Mouse (Mus musculus) lung, adult 18-20 months (tissue): ENCODE measurements around the gene Pla1a.

Experiments used
- DNase-seq, 2 experiments: peaks; one replicate each; pipeline ENCODE4 v3.0.0; 2022; ENCODE audit warnings: mixed read lengths in 2 of 2

Gene Pla1a

GRCm38 (mm10) chr16:38431446-38432185 is 1.3 kb downstream of the Pla1a start:
- DNase-seq: no peak

DNA sequence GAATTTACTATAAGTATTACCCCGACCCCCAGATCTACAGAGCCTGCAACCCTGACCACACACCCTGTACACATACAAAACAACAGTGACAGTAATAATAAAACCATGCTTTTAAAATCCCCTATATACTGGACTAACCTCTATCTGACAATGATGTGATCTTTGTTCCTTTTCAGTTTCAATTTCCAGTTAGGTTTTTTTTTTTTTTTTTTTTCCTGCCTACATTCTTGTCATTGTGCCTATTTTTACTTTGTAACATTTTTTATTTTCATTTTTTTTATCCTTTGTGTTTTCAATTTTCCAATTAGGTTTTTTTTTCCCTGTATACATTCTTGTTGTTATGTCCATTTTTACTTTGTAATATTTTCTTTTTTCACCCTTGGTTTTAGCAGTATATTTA is 7.1 kb downstream of the Pla1a start:
- no peak for DNase-seq

- no peak for DNase-seq
Observed at GRCm38 (mm10) chr16:38425374-38425773, 7.6 kb downstream of the Pla1a start.

GRCm38 (mm10) chr16:38414953-38415352 is 18.0 kb downstream of the Pla1a start:
- no peak for DNase-seq

GRCm38 (mm10) chr16:38408416-38408815 is 24.5 kb downstream of the Pla1a start:
- DNase-seq: no peak

GRCm38 (mm10) chr16:38407584-38407983 is 25.4 kb downstream of the Pla1a start:
- no peak for DNase-seq

DNA sequence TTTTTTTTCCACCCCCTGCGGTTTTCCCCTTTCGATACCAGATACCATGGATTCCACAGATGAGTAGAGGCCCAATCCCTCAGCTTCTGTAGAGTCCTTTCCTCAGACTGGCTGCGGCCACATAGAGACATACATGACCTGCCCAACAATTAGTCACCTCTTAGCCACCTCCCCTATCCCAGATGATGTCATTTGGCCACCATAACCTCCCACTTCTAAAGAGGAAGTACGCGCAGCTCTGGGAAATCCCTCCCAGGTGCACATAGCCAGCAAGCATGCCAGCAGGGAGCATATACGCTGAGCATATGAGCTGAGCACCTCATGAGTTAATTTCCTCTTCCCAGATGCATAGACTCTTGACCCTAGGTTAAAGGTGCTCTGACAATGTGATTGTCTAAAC is 26.2 kb downstream of the Pla1a start:
- no peak for DNase-seq

DNA sequence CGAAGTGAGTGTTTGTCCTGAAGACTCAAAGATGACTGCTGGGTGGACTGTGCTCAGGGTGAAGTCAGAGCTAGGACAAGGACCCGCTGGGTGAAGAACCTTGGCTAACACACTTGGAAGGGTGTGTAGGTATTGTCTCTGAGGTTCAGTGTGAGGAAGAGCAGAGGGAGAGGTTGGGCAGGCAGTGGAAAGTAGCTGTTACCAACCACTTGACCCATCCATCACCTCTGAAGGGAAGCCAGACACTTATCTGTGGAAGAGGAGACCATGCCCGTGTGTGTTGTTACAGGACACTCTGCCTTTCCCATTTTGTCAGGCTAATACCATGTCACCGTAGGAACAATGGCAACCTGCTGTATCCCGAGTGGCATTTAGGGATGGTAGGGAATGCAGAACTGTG is 26.7 kb downstream of the Pla1a start:
- DNase-seq: no peak

- DNase-seq: peak in 1 of 2 experiments; percentile 14
Observed at GRCm38 (mm10) chr16:38403639-38404038, 29.3 kb downstream of the Pla1a start.

GRCm38 (mm10) chr16:38401468-38401867 is 31.5 kb downstream of the Pla1a start:
- no peak for DNase-seq

DNA sequence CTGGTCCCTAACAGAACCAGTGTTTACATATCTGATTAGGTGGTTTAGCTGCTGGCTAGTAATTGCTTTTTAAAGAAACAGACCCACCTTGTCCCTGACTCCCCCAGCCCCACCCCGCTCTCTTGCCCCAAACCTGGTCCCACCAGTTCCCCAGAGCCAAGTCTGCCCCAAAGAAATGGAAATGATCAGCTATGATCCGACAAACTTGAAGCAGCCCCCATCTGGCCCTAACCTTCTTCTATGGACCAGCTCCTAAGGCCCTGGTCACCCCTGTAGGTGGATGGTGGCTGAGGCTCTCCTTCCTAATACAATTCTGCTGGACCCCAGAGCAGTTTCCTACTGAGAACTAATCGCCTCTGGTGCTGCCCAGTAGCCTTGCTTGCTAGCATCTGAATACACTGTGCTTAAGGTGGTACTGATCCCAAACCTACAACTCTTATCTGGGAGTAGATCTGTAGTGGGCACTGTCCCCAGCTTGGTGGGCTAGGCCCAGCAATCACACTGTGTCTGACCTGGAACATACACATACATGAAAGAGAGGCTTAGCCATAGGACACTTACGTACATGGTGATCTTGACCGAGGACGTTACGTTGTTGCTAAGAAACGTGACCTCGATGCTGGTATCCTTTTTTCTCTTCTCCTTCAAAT is 32.5 kb downstream of the Pla1a start:
- DNase-seq: no peak

DNA sequence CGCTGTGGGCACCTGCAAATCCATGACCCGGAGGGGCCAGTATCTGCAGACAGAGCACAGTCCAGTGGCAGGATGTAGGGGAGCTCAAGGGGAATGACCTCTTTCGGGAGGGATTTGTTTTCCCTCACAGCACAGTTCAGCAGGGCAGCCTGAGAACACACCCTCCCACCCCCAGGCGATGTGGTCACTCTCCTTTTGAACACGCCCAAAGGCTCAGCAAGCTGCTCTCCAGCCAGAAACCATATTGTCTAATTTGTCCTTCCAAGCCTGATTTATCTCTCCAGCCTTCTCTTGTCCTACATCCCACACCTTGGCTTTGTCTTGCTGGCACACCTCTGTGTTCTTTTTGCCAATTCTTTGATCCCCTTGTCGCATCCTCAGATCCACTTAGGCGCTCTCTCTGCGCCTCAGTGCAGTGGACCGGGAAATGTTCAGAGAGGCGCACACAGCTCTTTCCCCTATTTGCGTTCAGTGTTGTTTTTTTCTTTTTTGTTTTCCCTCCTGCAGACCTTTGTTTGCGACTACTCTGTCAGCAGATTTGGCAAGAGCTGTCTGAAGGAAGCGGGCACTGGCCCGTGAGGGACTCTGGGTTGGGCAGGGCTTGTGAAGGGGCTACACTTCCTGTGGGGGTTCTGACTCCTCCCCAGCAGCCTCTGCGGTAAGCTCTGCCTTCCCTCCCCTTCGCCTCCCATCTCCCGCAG is 33.3 kb downstream of the Pla1a start:
- peak; percentile 47 to 64 for DNase-seq

DNA sequence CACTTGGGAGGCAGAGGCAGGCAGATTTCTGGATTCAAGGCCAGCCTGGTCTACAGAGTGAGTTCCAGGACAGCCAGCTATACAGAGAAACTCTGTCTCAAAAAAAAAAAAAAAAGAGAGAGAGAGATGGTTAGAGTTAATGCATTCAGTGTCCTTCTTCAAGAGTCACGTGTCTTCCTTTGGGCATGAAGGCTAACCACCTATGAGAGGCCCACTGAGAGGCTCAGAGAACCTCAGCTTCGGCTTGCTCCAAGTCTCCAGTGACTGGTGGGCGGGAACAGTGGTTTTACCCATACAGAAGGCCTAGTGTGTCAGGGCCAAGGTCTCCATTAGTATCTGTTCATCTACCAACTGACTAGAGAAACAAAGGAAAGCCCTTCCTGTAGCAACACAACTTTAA is 33.9 kb downstream of the Pla1a start:
- no peak for DNase-seq

DNA sequence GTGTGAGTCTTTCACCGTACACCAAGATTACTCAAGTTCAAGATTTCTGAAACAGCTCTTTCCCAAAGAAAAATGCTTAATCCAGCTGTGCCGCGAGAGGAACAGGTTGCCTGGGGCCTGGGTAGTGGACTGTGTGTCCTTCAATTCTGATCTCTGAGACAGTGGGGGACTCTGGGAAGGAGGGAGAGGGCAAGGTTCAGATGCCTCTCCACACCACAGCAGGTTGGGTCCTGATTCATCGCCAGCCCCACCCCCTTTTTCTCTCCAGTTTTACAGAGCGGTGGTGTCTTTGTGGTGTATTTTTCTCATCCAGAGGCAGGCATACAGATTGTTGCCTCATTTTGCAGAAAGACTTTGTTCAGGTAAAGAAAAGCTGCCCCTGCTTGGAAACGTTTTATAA is 34.7 kb downstream of the Pla1a start:
- DNase-seq: no peak

DNA sequence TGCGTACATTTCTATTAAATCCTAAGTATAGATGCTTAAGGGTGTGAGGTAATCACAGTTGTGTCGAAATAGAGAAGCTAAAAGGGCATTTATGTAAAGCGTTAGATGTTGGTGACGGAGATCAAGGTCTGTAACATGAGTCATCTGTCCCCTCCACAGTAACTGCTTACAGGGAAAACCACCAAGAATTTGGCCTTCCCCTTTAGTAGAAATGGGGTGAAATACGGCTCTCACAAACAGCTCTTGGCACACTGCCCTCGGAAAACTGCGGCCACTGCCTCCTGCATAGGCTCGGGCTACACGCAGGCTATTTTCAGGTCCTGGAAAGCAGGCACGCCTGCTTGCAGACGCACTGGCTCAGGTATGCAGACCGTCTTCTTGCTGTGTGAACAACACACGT is 36.8 kb downstream of the Pla1a start:
- peak; percentile 72 to 74 for DNase-seq

DNA sequence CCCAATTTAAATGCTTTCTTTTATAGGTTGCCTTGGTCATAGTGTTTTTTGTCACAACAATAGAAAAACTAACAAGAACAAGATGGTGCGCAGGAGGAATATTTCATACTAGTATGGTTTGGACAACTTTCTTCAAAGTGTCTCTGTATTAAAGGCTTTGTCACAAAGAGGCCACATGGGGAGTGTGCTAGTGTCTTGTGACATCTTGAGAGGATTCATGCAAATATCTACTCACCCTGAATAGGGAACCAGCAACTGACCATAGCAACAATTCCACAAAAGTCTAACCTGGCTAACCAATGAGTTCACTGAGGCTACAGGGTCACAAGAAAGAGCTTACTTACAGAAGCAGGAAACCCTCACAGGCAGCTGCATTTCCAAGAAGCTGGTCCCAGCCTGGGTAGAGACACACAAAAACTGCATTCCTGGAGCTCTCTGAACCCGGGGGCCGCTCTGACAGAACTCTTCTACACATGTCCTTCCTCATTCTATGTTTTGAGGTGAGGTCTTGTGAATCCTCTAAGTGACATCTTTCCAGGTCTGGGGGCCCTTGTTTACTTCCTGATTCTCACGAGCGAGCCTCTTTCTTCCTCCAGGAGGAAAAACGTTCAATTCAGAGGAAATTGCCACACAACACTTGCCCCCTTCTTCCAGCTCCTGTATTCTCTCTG is 37.8 kb downstream of the Pla1a start:
- no peak for DNase-seq

DNA sequence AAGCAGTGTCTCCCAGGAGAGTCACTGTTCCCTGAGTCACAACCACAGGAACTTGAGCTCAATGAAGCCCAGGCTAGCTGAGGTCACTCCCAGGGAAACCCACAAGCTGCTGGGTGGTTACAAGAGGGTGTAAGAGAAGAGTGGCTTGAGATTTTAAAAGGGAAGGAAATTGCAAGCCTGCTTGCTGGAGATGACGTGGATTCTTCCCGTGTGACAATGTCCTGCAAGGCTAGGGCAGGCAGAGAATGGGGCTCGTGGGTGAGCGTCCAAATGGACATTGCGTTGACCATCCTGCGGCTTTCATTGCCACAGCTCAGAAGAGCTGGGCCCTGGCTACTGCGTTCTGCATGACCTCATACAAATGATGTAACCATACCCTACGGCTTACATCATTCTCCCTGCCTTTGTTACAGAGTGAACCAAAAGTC is 38.7 kb downstream of the Pla1a start:
- peak; percentile 42 to 43 for DNase-seq

DNA sequence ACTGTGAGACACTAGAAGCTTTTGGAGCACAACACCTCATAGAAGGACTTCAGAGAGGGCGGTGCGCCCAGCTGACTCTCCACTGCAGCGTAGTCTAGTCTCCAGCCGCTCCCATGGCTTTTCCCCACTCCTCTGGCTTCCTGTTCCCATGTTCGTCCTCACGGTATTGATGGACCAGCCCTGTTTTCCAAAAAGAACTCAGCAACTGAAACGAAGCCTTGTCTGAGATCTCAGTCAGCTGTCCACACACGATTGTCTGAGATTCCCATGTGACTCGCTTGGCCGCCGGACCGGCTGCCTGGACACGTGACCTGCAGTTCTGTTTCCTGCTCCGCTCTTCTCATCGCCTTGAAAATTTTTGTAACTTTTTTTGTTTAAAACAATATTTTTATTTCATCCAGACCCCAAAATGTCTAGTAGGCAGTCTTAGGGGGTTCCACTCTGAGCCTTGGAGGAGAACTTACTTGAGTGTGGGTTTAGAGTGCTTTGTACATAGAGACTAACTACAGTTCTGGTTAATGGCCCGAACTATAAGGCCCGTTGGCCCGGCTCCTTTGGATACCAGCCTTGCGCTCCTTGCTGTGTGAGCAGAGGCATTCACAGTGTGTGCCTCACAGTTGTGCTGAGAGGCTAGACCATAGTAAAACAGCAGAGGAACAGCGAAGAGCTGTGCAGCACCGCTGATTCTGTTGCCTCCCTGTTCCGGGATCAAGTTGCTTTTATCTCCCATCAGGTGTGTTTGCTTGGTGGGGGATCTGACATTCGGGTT is 40.6 kb downstream of the Pla1a start:
- DNase-seq: peak; percentile 40 to 42

- DNase-seq: no peak
Observed at GRCm38 (mm10) chr16:38390322-38390721, 42.6 kb downstream of the Pla1a start.

DNA sequence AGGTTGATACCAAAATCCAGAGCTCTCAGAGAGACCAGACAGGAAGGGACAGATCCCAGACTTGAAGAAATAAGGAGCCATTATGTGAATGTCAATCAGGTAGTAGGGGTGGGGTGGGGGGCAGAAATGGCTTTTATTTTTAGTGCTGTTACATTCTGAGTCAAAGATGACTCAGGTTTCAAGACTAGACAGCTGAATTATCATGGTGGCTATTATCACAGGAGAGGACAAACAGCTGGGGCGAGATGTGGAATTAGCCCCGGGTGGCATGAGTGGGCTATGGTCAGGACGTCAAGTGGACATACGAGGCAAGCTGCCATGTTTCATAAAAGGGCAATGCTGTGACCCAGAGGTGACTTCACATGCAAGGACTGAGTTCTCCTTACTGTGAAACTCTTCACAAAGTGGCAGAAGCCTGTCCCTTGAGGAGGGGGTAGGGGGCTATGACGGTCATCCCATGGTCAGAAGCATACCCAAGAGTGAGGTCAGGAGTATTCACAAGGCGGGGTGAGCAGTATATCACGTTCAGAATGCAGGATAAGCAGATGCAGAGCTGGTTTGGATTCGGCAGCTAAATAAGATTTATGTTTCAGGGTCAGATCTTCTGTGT is 43.6 kb downstream of the Pla1a start:
- no peak for DNase-seq

GRCm38 (mm10) chr16:38388757-38389156 is 44.2 kb downstream of the Pla1a start:
- no peak for DNase-seq

GRCm38 (mm10) chr16:38387389-38387788 is 45.6 kb downstream of the Pla1a start:
- no peak for DNase-seq
